Mouse (Mus musculus): Measurements from ENCODE around the gene Ranbp2.

Gene Ranbp2

DNA sequence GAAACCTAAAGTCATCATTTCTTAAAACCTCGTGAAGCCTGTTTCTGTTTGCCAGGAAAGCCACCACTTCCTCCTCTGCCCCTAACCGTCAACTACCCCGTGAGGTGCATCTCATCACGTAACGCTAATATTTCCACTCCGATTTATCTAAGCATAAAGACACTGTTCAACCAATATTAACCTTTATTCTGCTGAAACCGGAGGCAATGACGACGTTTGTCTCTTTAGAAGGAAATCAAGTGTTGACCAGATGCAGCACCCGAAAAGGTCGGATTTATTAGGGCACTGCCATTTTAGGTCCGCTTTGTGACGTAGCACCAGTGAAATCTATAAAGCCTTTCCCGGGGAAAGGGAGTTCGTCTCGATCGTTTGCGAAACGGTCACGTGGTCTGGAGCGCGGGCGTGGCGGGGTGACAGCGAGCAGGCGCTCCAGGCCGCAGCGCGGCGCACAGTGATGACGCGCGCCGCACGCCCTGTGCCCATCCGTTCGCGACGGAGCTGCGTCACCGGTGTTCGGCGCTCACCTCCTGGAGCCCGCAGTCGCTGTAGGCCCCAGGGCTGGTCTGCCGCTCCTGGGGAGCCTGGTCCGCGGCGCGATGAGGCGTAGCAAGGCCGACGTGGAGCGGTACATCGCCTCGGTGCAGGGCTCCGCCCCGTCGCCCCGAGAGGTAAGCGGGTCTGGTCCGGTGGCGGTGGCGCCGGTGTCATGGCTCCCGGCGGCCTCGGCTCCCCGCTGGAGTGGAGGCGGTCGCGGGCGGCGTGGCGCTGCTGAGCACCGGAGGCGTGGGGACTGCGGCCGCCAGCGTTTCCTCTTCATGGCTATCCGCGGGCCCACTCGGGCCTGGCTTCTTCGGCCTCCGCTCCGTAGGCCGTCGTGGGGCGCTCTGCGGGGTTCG, at the start of gene Ranbp2:
Gene Ranbp2 (plus strand): TSS at position 537 of the 896 bp plus-strand sequence.
- in situ Hi-C loops (cut with MseI, MboI) = no loop called here

DNA sequence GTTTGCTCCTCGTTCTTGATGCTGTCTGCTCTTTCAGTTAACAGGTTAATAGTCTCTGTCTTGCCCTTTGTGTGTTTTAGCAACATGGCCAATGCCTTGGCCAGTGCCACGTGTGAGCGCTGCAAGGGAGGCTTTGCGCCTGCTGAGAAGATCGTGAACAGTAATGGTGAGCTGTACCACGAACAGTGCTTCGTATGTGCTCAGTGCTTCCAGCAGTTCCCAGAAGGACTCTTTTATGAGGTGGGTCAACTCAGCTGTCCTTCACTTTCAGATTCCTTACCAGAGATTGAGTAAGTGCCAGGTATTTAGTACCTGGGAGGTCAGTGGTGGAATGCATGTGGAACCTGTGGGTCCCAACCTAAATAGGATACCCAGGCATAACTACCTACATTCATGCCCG, 47.8 kb upstream of the Ranbp2 start:
- in situ Hi-C loops (cut with MseI, MboI) = no loop called here

DNA sequence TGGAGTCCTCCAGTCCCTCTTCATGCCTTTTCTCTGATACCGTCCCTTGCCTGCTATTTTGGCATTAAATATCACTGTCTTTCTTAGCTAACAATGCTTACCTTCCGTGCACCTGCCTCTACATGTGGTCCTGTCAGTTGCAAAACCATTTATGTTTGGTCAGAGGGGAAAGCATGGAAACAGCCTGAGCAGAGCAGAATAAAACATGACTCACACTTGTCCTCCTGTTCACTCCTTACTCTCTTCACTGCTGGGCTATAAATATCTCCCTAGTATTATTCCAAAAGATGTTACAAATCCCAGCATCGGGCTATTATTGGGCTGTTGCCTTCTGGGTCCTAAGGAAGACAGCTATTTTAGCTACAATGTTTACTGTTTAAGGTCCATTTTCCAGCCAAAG, 44.9 kb upstream of the Ranbp2 start:
- in situ Hi-C loops (cut with MseI, MboI) = no loop called here

DNA sequence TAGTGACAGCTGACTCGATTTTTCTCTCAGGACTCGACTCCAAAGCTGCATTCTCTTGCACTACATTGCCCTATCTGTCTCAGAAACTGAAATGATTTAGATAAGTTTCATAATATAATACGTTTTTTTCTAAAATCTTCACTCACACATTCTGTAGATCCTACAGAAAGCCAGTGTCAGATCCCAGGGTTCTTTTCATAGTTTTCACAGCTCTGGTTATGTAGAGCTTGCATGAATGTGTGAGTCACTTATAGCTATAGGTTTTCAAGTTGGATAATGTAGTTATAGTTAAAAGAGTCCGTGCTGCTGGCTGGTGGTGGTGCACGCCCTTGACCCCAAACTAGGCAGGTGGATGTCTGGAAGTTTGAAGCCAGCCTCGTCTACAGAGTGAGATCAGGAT, 42.1 kb upstream of the Ranbp2 start:
- in situ Hi-C loops (cut with MseI, MboI) = no loop called here

DNA sequence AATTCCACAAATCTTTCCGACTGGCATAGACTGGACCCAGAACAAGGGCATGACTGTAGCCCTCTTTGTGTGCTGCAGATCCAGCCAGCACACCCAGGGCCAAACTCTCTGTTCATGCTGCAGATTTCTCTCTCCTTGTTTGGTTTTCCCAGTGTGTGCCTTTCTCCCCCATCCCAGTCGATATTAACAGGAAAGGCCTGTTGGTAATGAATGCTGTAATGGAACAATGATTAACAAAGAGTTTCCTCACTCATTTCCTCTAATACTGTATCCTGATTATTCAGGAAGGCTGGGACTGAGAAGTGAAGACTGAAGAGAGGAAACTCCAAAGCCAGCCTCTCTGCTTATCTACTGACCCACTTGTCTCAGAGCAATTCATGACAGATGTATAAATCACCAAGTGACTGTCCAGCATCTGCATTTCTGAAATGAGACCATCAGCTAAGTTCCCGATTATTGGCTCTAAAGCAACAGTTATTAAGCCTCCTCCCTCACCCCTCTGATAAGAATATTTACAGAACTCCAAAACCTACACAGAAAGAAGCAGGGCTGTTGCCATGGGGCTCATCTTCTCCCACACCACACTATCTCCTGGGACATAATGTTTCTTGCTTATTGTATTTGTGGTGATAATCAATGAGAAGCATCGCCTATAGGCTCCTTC, 41.3 kb upstream of the Ranbp2 start:
- in situ Hi-C loops (cut with MseI, MboI) = no loop called here

DNA sequence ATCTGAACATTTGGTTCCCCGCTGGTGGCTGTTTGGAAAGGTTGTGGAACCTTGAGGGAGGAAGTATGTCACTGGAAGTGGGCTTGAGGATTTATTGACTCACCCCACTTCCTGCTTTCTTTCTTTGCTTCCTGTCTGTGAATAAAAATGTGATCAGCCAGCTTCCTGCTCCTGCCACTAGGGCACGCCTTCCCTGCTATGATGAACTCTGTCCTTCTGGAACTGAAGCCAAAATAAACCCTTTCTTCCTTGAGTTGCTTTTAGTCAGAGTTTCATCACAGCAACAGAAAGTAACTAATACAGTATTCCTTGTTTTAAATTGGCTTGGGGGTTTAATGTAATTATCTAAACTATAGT, 40.8 kb upstream of the Ranbp2 start:
- in situ Hi-C loops (cut with MseI, MboI) = no loop called here

DNA sequence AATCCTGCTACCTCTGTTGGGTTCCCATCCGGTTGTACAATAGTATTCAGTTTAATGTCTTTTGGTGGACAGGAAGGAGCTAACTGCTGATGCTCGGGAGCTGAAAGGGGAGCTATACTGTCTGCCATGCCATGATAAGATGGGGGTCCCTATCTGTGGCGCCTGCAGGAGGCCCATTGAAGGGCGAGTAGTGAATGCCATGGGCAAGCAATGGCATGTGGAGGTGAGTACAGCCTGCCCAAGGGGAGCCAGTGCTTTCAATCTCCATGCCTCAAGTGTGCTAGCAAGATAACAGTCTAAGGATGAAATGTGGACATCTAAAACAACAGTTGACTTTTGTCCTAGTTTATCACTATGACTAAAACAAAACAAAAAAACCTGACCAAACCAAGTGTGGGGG, 34.4 kb upstream of the Ranbp2 start:
- in situ Hi-C loops (cut with MseI, MboI) = no loop called here

DNA sequence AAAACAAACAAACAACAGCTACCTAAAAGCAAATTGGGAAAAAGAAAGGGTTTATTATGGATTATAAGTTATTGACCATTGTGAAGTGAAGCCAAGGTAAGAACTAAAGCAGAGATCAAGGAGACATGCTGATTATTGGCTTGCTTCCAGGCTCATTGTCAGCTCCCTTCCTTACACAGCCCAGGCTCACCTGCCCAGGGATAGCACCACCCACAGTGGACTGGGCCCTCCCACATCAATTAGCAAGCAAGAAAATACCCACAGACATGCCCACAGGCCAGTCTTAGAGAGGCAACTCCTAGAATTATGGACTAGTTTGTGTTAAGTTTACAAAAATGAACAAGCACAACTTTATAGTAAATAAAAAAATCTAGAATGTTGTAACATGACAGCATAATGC, 33.9 kb upstream of the Ranbp2 start:
- in situ Hi-C loops (cut with MseI, MboI) = no loop called here

DNA sequence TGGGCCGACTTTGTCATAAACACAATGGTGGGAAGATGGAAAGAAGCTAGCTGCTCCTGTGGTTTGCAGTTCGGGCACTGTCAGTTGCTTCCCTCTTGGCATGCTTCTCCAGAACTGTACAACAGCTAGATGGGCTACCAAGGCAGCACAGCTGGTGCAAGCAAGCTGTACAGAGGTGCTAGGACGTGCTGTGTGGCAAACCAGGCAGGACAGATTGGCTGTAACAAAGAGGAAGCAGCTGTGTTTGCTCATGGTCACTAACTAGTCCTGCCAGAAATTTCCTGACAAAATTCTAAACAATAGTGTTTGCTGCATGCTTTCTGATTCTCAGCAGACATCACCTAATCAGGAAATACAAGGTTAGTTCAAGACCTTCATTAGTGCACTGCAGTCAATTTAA, 30.0 kb upstream of the Ranbp2 start:
- in situ Hi-C loops (cut with MseI, MboI) = no loop called here

DNA sequence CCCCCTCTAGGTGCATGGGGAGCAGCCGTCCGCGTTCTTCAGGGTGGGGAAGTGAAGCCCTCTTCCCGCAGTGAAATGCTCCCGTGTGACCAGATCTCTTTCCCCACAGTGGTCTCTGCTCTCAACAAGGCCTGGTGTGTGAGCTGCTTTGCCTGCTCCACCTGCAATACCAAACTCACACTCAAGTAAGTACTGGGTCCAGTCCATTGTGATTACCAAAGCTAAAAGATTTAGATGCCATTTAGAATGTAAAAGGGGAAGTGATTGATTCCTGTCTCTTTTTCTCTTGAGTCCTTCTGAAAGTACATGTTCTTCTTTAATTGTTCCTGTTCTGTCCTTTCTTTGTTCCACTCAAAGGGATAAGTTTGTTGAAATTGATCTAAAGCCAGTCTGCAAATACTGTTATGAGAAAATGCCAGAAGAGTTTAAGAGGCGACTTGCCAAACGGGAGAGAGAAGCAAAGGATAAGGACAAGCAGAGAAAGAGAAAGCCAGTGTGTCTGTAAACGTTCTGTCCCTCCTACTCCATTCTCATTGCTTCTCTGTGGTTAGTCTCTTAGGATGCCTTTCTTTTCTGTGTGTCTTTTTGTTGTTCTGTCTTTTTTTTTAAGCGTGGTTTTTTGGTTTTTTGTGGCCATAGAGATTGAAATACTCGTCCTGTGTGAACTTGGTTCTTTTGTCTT, 28.3 kb upstream of the Ranbp2 start:
- in situ Hi-C loops (cut with MseI, MboI) = no loop called here

DNA sequence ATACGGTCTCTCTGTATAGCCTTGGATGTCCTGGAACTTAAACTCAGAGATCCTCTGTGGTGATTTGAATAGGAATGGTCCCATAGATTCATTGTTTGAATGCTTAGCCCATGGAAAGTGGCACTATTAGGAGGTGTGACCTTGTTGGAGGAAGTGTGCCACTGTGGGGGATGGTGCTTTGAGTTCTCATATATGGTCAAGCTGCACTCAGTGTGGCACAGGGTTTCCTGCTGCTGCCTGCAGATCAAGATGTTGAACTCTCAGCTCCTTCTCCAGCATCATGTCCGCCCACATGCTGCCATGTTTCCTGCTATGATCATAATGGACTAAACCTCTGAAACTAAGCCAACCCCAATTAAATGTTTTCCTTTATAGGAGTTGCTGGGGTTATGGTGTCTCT, 18.8 kb upstream of the Ranbp2 start:
- in situ Hi-C loops (cut with MseI, MboI) = no loop called here

DNA sequence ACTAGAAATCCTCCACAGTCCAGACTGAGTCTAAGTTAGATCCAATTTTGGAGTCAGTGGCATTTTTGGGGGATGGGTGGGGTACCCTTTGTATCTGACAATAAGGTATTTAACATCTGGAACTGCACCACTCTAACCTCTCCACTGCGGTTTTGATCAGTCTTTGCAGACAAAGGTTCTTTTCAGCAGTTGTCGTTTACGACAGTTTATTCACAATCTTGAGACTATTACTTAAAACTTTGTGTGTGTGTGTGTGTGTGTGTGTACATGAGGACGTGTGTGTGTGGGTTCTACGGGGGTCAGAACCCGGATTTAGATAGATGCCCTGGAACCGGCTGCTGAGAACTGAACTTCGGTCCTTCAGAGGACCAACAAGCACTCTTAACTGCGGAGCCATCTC, 870 bp upstream of the Ranbp2 start:
- in situ Hi-C loops (cut with MseI, MboI) = no loop called here

DNA sequence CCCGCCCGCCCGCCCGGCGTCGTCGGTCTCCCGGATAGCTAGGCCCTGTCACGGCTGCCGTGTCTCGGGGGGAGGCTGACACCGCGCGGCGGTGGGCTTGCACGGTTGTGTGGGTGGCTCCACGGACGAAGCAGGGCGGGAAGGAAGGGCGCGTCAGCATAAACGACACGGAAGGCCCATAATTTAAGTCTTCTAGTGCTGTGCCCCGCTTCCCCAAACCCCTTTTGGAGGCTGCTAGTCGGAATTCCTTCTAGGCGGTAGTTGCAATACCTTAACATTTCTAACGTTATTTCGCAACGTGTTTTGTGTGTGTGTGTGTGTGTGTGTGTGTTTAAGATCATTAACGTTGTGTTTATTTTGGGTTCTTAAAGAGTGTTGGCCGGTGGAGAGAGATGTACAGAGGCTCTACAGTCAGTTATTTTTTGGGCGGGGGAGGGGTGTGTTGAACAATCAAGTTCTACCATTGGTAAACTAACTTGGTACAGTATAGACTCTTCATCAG, 611 bp downstream of the Ranbp2 start:
- in situ Hi-C loops (cut with MseI, MboI) = no loop called here

DNA sequence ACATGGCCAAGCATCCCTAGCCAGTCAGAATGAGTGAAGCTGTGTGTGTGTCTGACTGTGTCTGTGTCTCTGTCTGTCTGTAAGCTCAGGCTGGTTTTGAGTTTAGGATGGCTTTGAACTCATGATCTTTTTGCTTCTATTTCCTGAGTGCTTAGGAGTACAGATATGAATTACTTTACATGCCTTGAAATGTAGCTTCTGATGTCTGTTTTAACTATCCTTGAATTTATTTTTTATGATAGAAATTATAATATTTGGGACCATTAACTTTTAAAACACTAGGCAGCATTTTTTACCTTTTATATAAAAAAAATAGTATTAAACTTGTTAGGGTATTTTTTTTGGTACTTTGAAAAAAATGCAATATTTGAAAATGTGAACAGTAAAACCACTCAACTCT, 4.9 kb downstream of the Ranbp2 start:
- in situ Hi-C loops (cut with MseI, MboI) = no loop called here

DNA sequence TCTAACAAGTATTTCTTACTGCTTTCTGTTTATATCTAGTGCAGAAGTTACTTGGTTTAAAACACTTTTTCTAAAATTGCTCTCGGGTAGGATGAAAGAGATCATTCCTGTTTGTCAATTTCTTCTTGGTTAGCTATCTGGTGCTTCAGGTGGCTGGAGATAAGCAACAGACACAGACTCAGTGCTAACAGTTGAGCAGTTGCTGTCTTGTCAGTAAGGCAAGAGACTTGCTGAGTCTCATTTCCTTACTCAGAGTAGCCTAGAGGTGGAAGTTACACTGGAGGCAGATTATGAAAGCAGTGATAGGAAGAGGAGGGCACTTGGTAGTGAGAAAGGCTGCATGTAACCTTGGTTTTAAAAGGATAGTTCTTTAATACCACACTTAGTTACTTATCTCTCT, 5.5 kb downstream of the Ranbp2 start:
- in situ Hi-C loops (cut with MseI, MboI) = no loop called here

DNA sequence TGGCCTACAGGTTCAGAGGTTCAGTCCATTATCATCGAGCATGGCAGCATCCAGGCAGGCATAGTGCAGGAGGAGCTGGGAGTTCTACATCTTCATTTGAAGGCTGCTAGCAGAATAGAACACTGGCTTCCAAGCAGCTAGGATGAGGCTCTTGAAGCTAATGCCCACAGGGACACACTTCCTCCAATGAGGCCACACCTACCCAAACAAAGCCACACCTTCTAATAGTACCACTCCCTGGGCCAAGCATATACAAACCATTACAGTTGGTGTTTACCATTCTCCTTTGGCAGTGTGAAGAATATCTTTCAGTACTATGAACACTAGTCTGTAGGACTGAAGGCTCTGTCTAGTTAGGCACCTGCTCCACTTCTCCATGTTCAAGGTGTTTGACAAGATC, 13.2 kb downstream of the Ranbp2 start:
- in situ Hi-C loops (cut with MseI, MboI) = no loop called here

DNA sequence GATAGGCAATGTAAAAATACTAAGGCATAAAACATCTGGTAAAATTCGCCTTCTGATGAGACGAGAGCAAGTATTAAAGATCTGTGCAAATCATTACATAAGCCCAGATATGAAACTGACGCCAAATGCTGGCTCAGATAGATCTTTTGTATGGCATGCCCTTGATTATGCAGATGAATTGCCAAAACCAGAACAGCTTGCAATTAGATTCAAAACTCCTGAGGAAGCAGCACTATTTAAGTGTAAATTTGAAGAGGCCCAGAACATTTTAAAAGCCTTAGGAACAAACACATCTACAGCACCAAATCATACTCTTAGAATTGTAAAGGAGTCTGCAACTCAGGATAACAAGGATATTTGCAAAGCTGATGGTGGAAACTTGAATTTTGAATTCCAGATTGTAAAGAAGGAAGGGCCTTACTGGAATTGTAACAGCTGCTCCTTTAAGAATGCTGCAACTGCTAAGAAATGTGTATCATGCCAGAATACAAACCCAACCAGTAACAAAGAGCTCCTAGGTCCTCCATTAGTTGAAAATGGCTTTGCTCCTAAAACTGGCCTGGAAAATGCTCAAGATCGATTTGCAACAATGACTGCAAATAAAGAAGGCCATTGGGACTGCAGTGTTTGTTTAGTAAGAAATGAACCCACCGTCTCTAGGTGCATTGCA, 30.5 kb downstream of the Ranbp2 start:
- in situ Hi-C loops (cut with MseI, MboI) = no loop called here

DNA sequence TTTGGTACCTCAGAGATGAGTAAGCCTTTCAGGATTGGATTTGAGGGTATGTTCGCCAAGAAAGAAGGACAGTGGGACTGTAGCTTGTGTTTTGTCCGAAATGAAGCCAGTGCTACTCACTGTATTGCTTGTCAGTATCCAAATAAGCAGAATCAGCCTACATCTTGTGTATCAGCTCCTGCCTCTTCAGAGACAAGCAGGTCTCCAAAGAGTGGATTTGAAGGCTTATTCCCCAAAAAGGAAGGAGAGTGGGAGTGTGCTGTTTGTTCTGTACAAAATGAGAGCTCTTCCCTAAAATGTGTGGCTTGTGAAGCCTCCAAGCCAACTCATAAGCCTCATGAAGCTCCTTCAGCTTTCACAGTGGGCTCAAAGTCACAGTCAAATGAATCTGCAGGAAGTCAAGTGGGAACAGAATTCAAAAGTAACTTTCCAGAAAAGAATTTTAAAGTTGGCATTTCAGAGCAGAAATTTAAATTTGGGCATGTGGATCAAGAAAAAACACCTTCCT, 31.4 kb downstream of the Ranbp2 start:
- in situ Hi-C loops (cut with MseI, MboI) = no loop called here

DNA sequence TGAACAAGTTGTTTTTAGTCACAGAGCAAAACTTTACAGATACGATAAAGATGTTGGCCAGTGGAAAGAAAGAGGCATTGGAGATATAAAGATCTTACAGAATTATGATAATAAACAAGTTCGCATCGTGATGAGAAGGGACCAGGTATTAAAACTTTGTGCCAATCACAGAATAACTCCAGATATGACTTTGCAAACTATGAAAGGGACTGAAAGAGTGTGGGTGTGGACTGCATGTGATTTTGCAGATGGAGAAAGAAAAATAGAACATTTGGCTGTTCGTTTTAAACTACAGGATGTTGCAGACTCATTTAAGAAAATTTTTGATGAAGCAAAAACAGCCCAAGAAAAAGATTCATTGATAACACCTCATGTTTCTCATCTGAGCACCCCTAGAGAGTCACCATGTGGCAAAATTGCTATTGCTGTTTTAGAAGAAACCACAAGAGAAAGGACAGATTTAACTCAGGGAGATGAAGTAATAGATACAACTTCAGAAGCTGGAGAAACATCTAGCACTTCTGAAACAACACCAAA, 33.3 kb downstream of the Ranbp2 start:
- in situ Hi-C loops (cut with MseI, MboI) = no loop called here

DNA sequence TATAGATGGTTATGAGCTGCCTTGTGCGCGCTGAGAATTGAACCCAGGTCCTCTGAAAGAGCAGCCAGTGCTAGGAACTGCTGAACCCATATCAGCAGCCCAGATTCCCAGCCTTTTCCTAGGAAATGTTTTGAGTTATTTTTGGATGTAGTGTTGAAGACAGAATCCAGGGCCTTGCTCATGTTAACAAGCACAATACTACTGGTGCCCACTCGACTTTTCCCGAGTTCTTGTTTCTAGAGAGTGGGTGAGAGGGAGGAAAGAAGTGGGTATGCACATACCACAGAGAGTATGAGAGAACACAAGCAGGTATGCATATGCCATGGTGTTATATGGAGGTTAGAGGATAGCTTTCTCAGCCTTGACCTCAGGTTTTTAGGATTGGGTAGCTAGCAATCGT, 44.3 kb downstream of the Ranbp2 start:
- in situ Hi-C loops (cut with MseI, MboI) = no loop called here

DNA sequence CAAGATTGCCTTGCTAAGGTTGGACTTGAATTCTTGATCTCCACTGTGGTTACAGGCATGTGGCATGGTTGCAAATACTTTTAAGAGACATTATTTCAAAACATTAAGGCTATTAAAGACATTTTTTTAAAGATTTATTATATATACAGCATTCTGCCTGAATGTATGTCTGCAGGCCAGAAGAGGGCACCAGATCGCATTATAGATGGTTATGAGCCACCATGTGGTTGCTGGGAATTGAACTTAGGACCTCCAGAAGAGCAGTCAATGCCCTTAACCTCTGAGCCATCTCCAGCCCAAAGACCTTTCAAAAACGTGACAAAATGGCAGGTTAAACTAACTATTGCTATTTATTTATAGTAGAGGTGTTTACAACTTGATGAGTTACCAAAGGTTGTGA, 48.9 kb downstream of the Ranbp2 start:
- in situ Hi-C loops (cut with MseI, MboI) = no loop called here

DNA sequence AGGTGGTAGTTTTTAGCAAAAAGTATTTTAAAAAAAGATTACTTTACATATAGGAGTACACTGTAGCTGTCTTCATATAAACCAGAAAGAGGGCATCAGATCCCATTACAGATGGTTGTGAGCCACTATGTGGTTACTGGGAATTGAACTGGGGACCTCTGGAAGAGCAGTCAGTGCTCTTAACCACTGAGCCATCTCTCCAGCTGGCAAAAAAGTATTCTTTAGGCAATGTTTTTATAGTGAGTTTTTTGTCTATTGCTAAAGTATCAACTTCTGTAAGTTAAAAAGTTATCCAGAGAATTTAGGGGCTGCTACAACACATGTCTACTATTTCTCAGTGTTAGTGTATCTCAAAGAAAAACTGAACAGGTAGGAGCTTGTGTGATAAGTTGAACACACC, 50.0 kb downstream of the Ranbp2 start:
- in situ Hi-C loops (cut with MseI, MboI) = no loop called here

All from mouse trophoblast stem cell (cell line).